Mouse (Mus musculus): ENCODE measurements around the gene Ttll5.

- TF ChIP-seq CTCF (IDR thresholded peaks at IDR 0.05 in 2 of 3, conservative IDR thresholded peaks at IDR 0.05 in 1 of 3; ENCODE audit: control insufficient read depth in 1 of 3, insufficient read depth in 1 of 3, low read depth in 2 of 3, low read length in 3 of 3, poor library complexity in 1 of 3, severe bottlenecking in 1 of 3) (no peak), POLR2AphosphoS5 (IDR thresholded peaks at IDR 0.05; ENCODE audit: borderline replicate concordance, low read depth, low read length) (no peak), JUND (IDR thresholded peaks at IDR 0.05; ENCODE audit: low read depth, low read length) (no peak), MEF2A (IDR thresholded peaks at IDR 0.05; ENCODE audit: extremely low read depth, insufficient replicate concordance, low read depth, low read length, poor library complexity, severe bottlenecking) (no peak), TCF12 (IDR thresholded peaks at IDR 0.05; ENCODE audit: low read depth, low read length) (no peak), MYB (IDR thresholded peaks at IDR 0.05; ENCODE audit: low read depth, low read length) (no peak), CHD2 (IDR thresholded peaks at IDR 0.05; ENCODE audit: low read length) (no peak), HCFC1 (IDR thresholded peaks at IDR 0.05; ENCODE audit: low read depth, low read length) (no peak), GABPA (IDR thresholded peaks at IDR 0.05; ENCODE audit: low read depth, low read length) (no peak), GATA1 (IDR thresholded peaks at IDR 0.05; ENCODE audit: low read depth, low read length) (no peak), NRF1 (IDR thresholded peaks at IDR 0.05; ENCODE audit: insufficient read depth, low read depth, low read length, poor library complexity, severe bottlenecking) (no peak), EP300 (IDR thresholded peaks at IDR 0.05; ENCODE audit: low read depth in 1 of 2, low read length in 2 of 2) (no peak), POLR2A (IDR thresholded peaks at IDR 0.05; ENCODE audit: control insufficient read depth in 1 of 2, insufficient read depth in 1 of 2, low read depth in 1 of 2, low read length in 2 of 2, poor library complexity in 1 of 2) (no peak)
Observed at GRCm38 (mm10) chr12:85795551-85795950, 28.9 kb upstream of the Ttll5 start.
